ENCODE assay signal across 29 mouse cellular contexts in genomic region chr2:36067132-36067531, GRCm38 (mm10). TPM values are rescaled to one million over a fixed set of nuclear protein-coding genes. Genes with fewer than 3 reads are reported as not detected.
DNase-seq lines count a peak whose midpoint lies in the region; ATAC-seq and TF ChIP-seq lines count a peak whose summit lies in the region.
"Had no signal": no experiment of that assay in that cellular context is flagged by ENCODE, and none has a peak within 500 bp of the region (broad histone marks: within the 10 kb centered on the region; RNA-seq: fewer than 3 reads in every experiment).

No protein-coding gene starts in this region.

- H3K4me1 ChIP-seq in forebrain, embryonic 13.5 days: no peaks in the 10 kb centered on the region
- no peaks in the 10 kb centered on the region for H3K4me1 ChIP-seq in forebrain, embryonic 10.5 days
- no peaks in the 10 kb centered on the region for H3K4me1 ChIP-seq in hindbrain, postnatal 0 days (ENCODE audit: insufficient read depth, low read length)
- no peaks in the 10 kb centered on the region for H3K4me1 ChIP-seq in hindbrain, embryonic 16.5 days (ENCODE audit: control insufficient read depth, insufficient read depth, low read depth, low read length)
- H3K4me1 ChIP-seq in forebrain, postnatal 0 days (ENCODE audit: insufficient read depth): no peaks in the 10 kb centered on the region
- H3K4me1 ChIP-seq: embryonic facial prominence, embryonic 13.5 days; heart, embryonic 12.5 days; heart, embryonic 15.5 days; hindbrain, embryonic 10.5 days; hindbrain, embryonic 13.5 days had no signal

- no peak for DNase-seq in forebrain, embryonic 10.5 days (ENCODE audit: extremely low spot score, low spot score)
- DNase-seq in hindbrain, postnatal 0 days (ENCODE audit: low spot score): peak; percentile 27
- peak; percentile 68 for DNase-seq in brain, embryonic 14.5 days (ENCODE audit: low read depth)
- no peak for DNase-seq in forebrain, postnatal 0 days
- DNase-seq: adrenal gland, postnatal 10 days; adrenal gland, postnatal 36 days; B cell, adult 2 months; cerebellum, adult 11 months; cerebellum, adult 2 months; cerebellum, adult 9-11 months; cerebellum, postnatal 25 days; gastrocnemius, postnatal 25 days; heart, adult 18-20 months; heart, postnatal 10 days; heart, postnatal 36 days had no signal

- H3K4me3 ChIP-seq in forebrain, embryonic 13.5 days: no peak overlapping the region
- H3K4me3 ChIP-seq in forebrain, embryonic 10.5 days: no peak overlapping the region
- no peak overlapping the region for H3K4me3 ChIP-seq in hindbrain, postnatal 0 days (ENCODE audit: low read length)
- H3K4me3 ChIP-seq in hindbrain, embryonic 16.5 days (ENCODE audit: low read length): no peak overlapping the region
- no peak overlapping the region for H3K4me3 ChIP-seq in forebrain, postnatal 0 days (ENCODE audit: low read depth, low read length)
- H3K4me3 ChIP-seq: embryonic facial prominence, embryonic 13.5 days; heart, embryonic 12.5 days; heart, embryonic 15.5 days; hindbrain, embryonic 10.5 days; hindbrain, embryonic 13.5 days had no signal

- H3K36me3 ChIP-seq in forebrain, embryonic 13.5 days (ENCODE audit: poor library complexity, severe bottlenecking): no peaks in the 10 kb centered on the region
- H3K36me3 ChIP-seq in forebrain, embryonic 10.5 days (replicated peaks): no peaks in the 10 kb centered on the region
- no peaks in the 10 kb centered on the region for H3K36me3 ChIP-seq in hindbrain, postnatal 0 days (ENCODE audit: insufficient read depth, low read length)
- no peaks in the 10 kb centered on the region for H3K36me3 ChIP-seq in hindbrain, embryonic 16.5 days (ENCODE audit: control insufficient read depth, insufficient read depth, low read length)
- H3K36me3 ChIP-seq in forebrain, postnatal 0 days (ENCODE audit: insufficient read depth): no peaks in the 10 kb centered on the region
- H3K36me3 ChIP-seq: embryonic facial prominence, embryonic 13.5 days; G1E; heart, embryonic 12.5 days; heart, embryonic 15.5 days; hindbrain, embryonic 10.5 days; hindbrain, embryonic 13.5 days had no signal

- H3K9ac ChIP-seq in forebrain, embryonic 13.5 days: no peak overlapping the region
- H3K9ac ChIP-seq in hindbrain, postnatal 0 days (replicated peaks; ENCODE audit: low read length): no peak overlapping the region
- no peak overlapping the region for H3K9ac ChIP-seq in hindbrain, embryonic 16.5 days (ENCODE audit: low read depth, low read length)
- no peak overlapping the region for H3K9ac ChIP-seq in forebrain, postnatal 0 days
- H3K9ac ChIP-seq: embryonic facial prominence, embryonic 13.5 days; heart, embryonic 12.5 days; heart, embryonic 15.5 days; hindbrain, embryonic 13.5 days had no signal

- H3K4me2 ChIP-seq in forebrain, embryonic 13.5 days: no peak overlapping the region
- no peak overlapping the region for H3K4me2 ChIP-seq in hindbrain, postnatal 0 days (ENCODE audit: low read depth, low read length)
- H3K4me2 ChIP-seq in hindbrain, embryonic 16.5 days (ENCODE audit: low read length): no peak overlapping the region
- no peak overlapping the region for H3K4me2 ChIP-seq in forebrain, postnatal 0 days (ENCODE audit: low read depth)
- H3K4me2 ChIP-seq: embryonic facial prominence, embryonic 13.5 days; heart, embryonic 12.5 days; heart, embryonic 15.5 days; hindbrain, embryonic 13.5 days had no signal

- 41% methylated on average over 9 of the region's 9 CpGs for WGBS in forebrain, embryonic 13.5 days
- 76% methylated on average over 9 of the region's 9 CpGs for WGBS in forebrain, embryonic 10.5 days
- 41% methylated on average over 9 of the region's 9 CpGs for WGBS in hindbrain, postnatal 0 days
- 37% methylated on average over 9 of the region's 9 CpGs for WGBS in hindbrain, embryonic 16.5 days
- WGBS in forebrain, postnatal 0 days: 31% methylated on average over 9 of the region's 9 CpGs

- 0 out of 2 replicates have a peak, but pooled peaks have one; percentile 24 for ATAC-seq in forebrain, embryonic 13.5 days
- ATAC-seq in hindbrain, postnatal 0 days: no peak
- no peak for ATAC-seq in hindbrain, embryonic 16.5 days
- ATAC-seq in forebrain, postnatal 0 days: peak; percentile 56
- no peak for ATAC-seq in megakaryocyte progenitor cell, adult 5-6 weeks (replicated peaks; ENCODE audit: poor library complexity)
- ATAC-seq: intestine, postnatal 0 days; Patski had no signal

- no peaks in the 10 kb centered on the region for H3K9me3 ChIP-seq in forebrain, embryonic 13.5 days (replicated peaks)
- no peaks in the 10 kb centered on the region for H3K9me3 ChIP-seq in forebrain, embryonic 10.5 days
- H3K9me3 ChIP-seq in hindbrain, postnatal 0 days (ENCODE audit: low read length): no peaks in the 10 kb centered on the region
- no peaks in the 10 kb centered on the region for H3K9me3 ChIP-seq in hindbrain, embryonic 16.5 days (ENCODE audit: control insufficient read depth, low read length)
- no peaks in the 10 kb centered on the region for H3K9me3 ChIP-seq in forebrain, postnatal 0 days (ENCODE audit: low read length)
- H3K9me3 ChIP-seq: G1E; heart, embryonic 12.5 days; heart, embryonic 15.5 days; hindbrain, embryonic 10.5 days; hindbrain, embryonic 13.5 days had no signal

- H3K27me3 ChIP-seq in forebrain, embryonic 13.5 days: no peaks in the 10 kb centered on the region
- H3K27me3 ChIP-seq in forebrain, embryonic 10.5 days (ENCODE audit: poor library complexity, severe bottlenecking): no peaks in the 10 kb centered on the region
- no peaks in the 10 kb centered on the region for H3K27me3 ChIP-seq in hindbrain, postnatal 0 days (ENCODE audit: insufficient read depth, low read length)
- no peaks in the 10 kb centered on the region; the same call in 1 of the 2 replicates for H3K27me3 ChIP-seq in hindbrain, embryonic 16.5 days (replicated peaks; ENCODE audit: control insufficient read depth, insufficient read depth, low read length)
- no peaks in the 10 kb centered on the region for H3K27me3 ChIP-seq in forebrain, postnatal 0 days (ENCODE audit: insufficient read depth, low read length)
- H3K27me3 ChIP-seq: embryonic facial prominence, embryonic 13.5 days; hindbrain, embryonic 13.5 days; Patski had no signal

- TF ChIP-seq POLR2A in brain, embryonic 14.5 days (IDR thresholded peaks at IDR 0.05; ENCODE audit: borderline replicate concordance, extremely low read depth, insufficient read depth, insufficient read length, poor library complexity, severe bottlenecking): no peak

- no peak for TF ChIP-seq CTCF in hindbrain, postnatal 0 days (IDR thresholded peaks at IDR 0.05; ENCODE audit: low read depth)
- no peak for TF ChIP-seq CTCF in brain, embryonic 14.5 days (IDR thresholded peaks at IDR 0.05; ENCODE audit: borderline replicate concordance, extremely low read depth, insufficient read depth, insufficient read length)
- TF ChIP-seq CTCF in forebrain, postnatal 0 days (IDR thresholded peaks at IDR 0.05; ENCODE audit: low read depth): no peak

- H3K27ac ChIP-seq in forebrain, embryonic 13.5 days: no peak overlapping the region
- H3K27ac ChIP-seq in forebrain, embryonic 10.5 days: no peak overlapping the region
- no peak overlapping the region for H3K27ac ChIP-seq in hindbrain, postnatal 0 days
- H3K27ac ChIP-seq in hindbrain, embryonic 16.5 days (ENCODE audit: low read depth, low read length): no peak overlapping the region
- no peak overlapping the region for H3K27ac ChIP-seq in forebrain, postnatal 0 days (ENCODE audit: low read depth, low read length)
- H3K27ac ChIP-seq: embryonic facial prominence, embryonic 13.5 days; heart, embryonic 15.5 days; hindbrain, embryonic 10.5 days; hindbrain, embryonic 13.5 days had no signal

RNA-seq across cellular contexts. Expression of gene Morn5, which starts 17.9 kb away (rescaled TPM):
- 2.0 and 4.1 TPM in 2 replicates for polyA plus RNA-seq in forebrain, embryonic 13.5 days (2015; fragmentation: Nextera tagmentation; extraction: Ambion mirVana)
- 0.56 TPM in 1 of 2 replicates, not detected in the other for polyA plus RNA-seq in forebrain, embryonic 10.5 days (2016; fragmentation: Nextera tagmentation; extraction: Ambion mirVana)
- total RNA-seq in hindbrain, postnatal 0 days (2014; rRNA removed): 2.3 TPM in 1 of 2 replicates, not detected in the other
- polyA plus RNA-seq in hindbrain, postnatal 0 days (2015; fragmentation: Nextera tagmentation; extraction: Ambion mirVana): 3.4 and 3.7 TPM in 2 replicates
- polyA plus RNA-seq in hindbrain, embryonic 16.5 days (2015; fragmentation: Nextera tagmentation; extraction: Ambion mirVana): 4.1 and 4.6 TPM in 2 replicates
- polyA plus RNA-seq in brain, embryonic 14.5 days (2012; rRNA removed): 0.93 and 2.3 TPM in 2 replicates
- total RNA-seq in forebrain, postnatal 0 days (2014; rRNA removed): 1.0 and 2.2 TPM in 2 replicates
- polyA plus RNA-seq in forebrain, postnatal 0 days (2015; fragmentation: Nextera tagmentation; extraction: Ambion mirVana): 3.9 and 4.4 TPM in 2 replicates
- not detected in 2 replicates for total RNA-seq in megakaryocyte progenitor cell, adult 5-6 weeks (2015)
- total RNA-seq in megakaryocyte progenitor cell, adult 5-6 weeks (2017): not detected in 2 replicates
- total RNA-seq: adrenal gland, postnatal 10 days; common myeloid progenitor, adult 5-6 weeks; gastrocnemius, adult 8-10 months; gastrocnemius, postnatal 25 days; heart, adult 18-20 months; heart, postnatal 10 days; heart, postnatal 36 days had no signal
- polyA plus RNA-seq: embryonic facial prominence, embryonic 13.5 days; G1E; heart, embryonic 12.5 days; intestine, embryonic 14.5 days; intestine, postnatal 0 days had no signal

RNA-seq across cellular contexts. Expression of gene Ndufa8, which starts 17.9 kb away (rescaled TPM):
- 222 and 237 TPM in 2 replicates for polyA plus RNA-seq in forebrain, embryonic 13.5 days (2015; fragmentation: Nextera tagmentation; extraction: Ambion mirVana)
- polyA plus RNA-seq in forebrain, embryonic 10.5 days (2016; fragmentation: Nextera tagmentation; extraction: Ambion mirVana): 189 and 195 TPM in 2 replicates
- 85.4 and 110 TPM in 2 replicates for total RNA-seq in hindbrain, postnatal 0 days (2014; rRNA removed)
- 350 and 376 TPM in 2 replicates for polyA plus RNA-seq in hindbrain, postnatal 0 days (2015; fragmentation: Nextera tagmentation; extraction: Ambion mirVana)
- polyA plus RNA-seq in hindbrain, embryonic 16.5 days (2015; fragmentation: Nextera tagmentation; extraction: Ambion mirVana): 346 and 375 TPM in 2 replicates
- 123 and 135 TPM in 2 replicates for polyA plus RNA-seq in brain, embryonic 14.5 days (2012; rRNA removed)
- total RNA-seq in forebrain, postnatal 0 days (2014; rRNA removed): 74.0 and 111 TPM in 2 replicates
- 333 and 372 TPM in 2 replicates for polyA plus RNA-seq in forebrain, postnatal 0 days (2015; fragmentation: Nextera tagmentation; extraction: Ambion mirVana)
- total RNA-seq in megakaryocyte progenitor cell, adult 5-6 weeks (2015): 85.0 and 100 TPM in 2 replicates
- 42.4 and 53.3 TPM in 2 replicates for total RNA-seq in megakaryocyte progenitor cell, adult 5-6 weeks (2017)

RNA-seq across cellular contexts. Expression of gene Lhx6, which starts 38.1 kb away (rescaled TPM):
- 25.9 and 33.7 TPM in 2 replicates for polyA plus RNA-seq in forebrain, embryonic 13.5 days (2015; fragmentation: Nextera tagmentation; extraction: Ambion mirVana)
- polyA plus RNA-seq in forebrain, embryonic 10.5 days (2016; fragmentation: Nextera tagmentation; extraction: Ambion mirVana): 2.2 and 2.8 TPM in 2 replicates
- 3.4 and 3.6 TPM in 2 replicates for total RNA-seq in hindbrain, postnatal 0 days (2014; rRNA removed)
- polyA plus RNA-seq in hindbrain, postnatal 0 days (2015; fragmentation: Nextera tagmentation; extraction: Ambion mirVana): 0.25 and 0.36 TPM in 2 replicates
- 0.48 and 3.4 TPM in 2 replicates for polyA plus RNA-seq in hindbrain, embryonic 16.5 days (2015; fragmentation: Nextera tagmentation; extraction: Ambion mirVana)
- 16.9 and 28.7 TPM in 2 replicates for polyA plus RNA-seq in brain, embryonic 14.5 days (2012; rRNA removed)
- 55.9 and 83.5 TPM in 2 replicates for total RNA-seq in forebrain, postnatal 0 days (2014; rRNA removed)
- polyA plus RNA-seq in forebrain, postnatal 0 days (2015; fragmentation: Nextera tagmentation; extraction: Ambion mirVana): 16.4 and 31.0 TPM in 2 replicates
- total RNA-seq in megakaryocyte progenitor cell, adult 5-6 weeks (2015): not detected in 2 replicates
- total RNA-seq in megakaryocyte progenitor cell, adult 5-6 weeks (2017): not detected in 2 replicates
- total RNA-seq: common myeloid progenitor, adult 5-6 weeks had no signal
- polyA plus RNA-seq: G1E had no signal

Comparison
In these comparisons a context has a peak if more than half of its experiments do, and no peak if none do; other contexts are left out.
1. ATAC-seq: peak in forebrain, embryonic 13.5 days (single experiment) and forebrain, postnatal 0 days (single experiment); none in hindbrain, postnatal 0 days (single experiment), hindbrain, embryonic 16.5 days (single experiment) and megakaryocyte progenitor cell, adult 5-6 weeks (single experiment).
2. DNase-seq: peak in hindbrain, postnatal 0 days (single experiment) and brain, embryonic 14.5 days (single experiment); none in forebrain, embryonic 10.5 days (single experiment) and forebrain, postnatal 0 days (single experiment).